Mouse (Mus musculus): ENCODE measurements at regions not wholly inside any gene's neighbourhood (a gene's known extent, or its start where the extent isn't known, plus 50 kb on each side); places are given as distances from the start of the nearest gene placed in this dataset.

GRCm38 (mm10) chr3:52861538-52861937 lies 155.5 kb downstream of the Cog6 start:
- no peak for DNase-seq (ENCODE audit: low read depth, low spot score)

GRCm38 (mm10) chr3:52859848-52860247 lies 157.2 kb downstream of the Cog6 start:
- DNase-seq (ENCODE audit: low read depth, low spot score): no peak

GRCm38 (mm10) chr3:52859266-52859825 lies 157.7 kb downstream of the Cog6 start:
- DNase-seq (ENCODE audit: low read depth, low spot score): no peak

GRCm38 (mm10) chr3:52858259-52858658 lies 158.8 kb downstream of the Cog6 start:
- no peak for DNase-seq (ENCODE audit: low read depth, low spot score)

- no peak for DNase-seq (ENCODE audit: low read depth, low spot score)
Observed at GRCm38 (mm10) chr3:52857076-52857475, 160.0 kb downstream of the Cog6 start.

GRCm38 (mm10) chr3:52854560-52854959 lies 162.5 kb downstream of the Cog6 start:
- no peak for DNase-seq (ENCODE audit: low read depth, low spot score)

GRCm38 (mm10) chr3:52853126-52853525 lies 163.9 kb downstream of the Cog6 start:
- no peak for DNase-seq (ENCODE audit: low read depth, low spot score)

- DNase-seq (ENCODE audit: low read depth, low spot score): no peak
Observed at GRCm38 (mm10) chr3:52845166-52845565, 171.9 kb downstream of the Cog6 start.

GRCm38 (mm10) chr3:52843998-52844397 lies 173.0 kb downstream of the Cog6 start:
- peak; percentile 89 for DNase-seq (ENCODE audit: low read depth, low spot score)

GRCm38 (mm10) chr3:52842866-52843425 lies 174.1 kb downstream of the Cog6 start:
- DNase-seq (ENCODE audit: low read depth, low spot score): no peak

GRCm38 (mm10) chr3:52840160-52840953 lies 176.7 kb downstream of the Cog6 start:
- no peak for DNase-seq (ENCODE audit: low read depth, low spot score)

GRCm38 (mm10) chr3:52838020-52838419 lies 179.0 kb downstream of the Cog6 start:
- no peak for DNase-seq (ENCODE audit: low read depth, low spot score)

GRCm38 (mm10) chr3:52837527-52837926 lies 179.5 kb downstream of the Cog6 start:
- peak; percentile 18 for DNase-seq (ENCODE audit: low read depth, low spot score)

- DNase-seq (ENCODE audit: low read depth, low spot score): no peak
Observed at GRCm38 (mm10) chr3:52836780-52837179, 180.3 kb downstream of the Cog6 start.

- DNase-seq (ENCODE audit: low read depth, low spot score): no peak
Observed at GRCm38 (mm10) chr3:52832421-52832820, 184.6 kb downstream of the Cog6 start.

- no peak for DNase-seq (ENCODE audit: low read depth, low spot score)
Observed at GRCm38 (mm10) chr3:52831986-52832385, 185.1 kb downstream of the Cog6 start.

GRCm38 (mm10) chr3:52830101-52830500 lies 186.9 kb downstream of the Cog6 start:
- DNase-seq (ENCODE audit: low read depth, low spot score): no peak

- DNase-seq (ENCODE audit: low read depth, low spot score): no peak
Observed at GRCm38 (mm10) chr3:52829069-52829468, 188.0 kb downstream of the Cog6 start.

- DNase-seq (ENCODE audit: low read depth, low spot score): no peak
Observed at GRCm38 (mm10) chr3:52828473-52828872, 188.6 kb downstream of the Cog6 start.

- no peak for DNase-seq (ENCODE audit: low read depth, low spot score)
Observed at GRCm38 (mm10) chr3:52822848-52823247, 194.2 kb downstream of the Cog6 start.

- no peak for DNase-seq (ENCODE audit: low read depth, low spot score)
Observed at GRCm38 (mm10) chr3:52821450-52821849, 195.6 kb downstream of the Cog6 start.

GRCm38 (mm10) chr3:52818401-52818800 lies 198.6 kb downstream of the Cog6 start:
- DNase-seq (ENCODE audit: low read depth, low spot score): no peak

- no peak for DNase-seq (ENCODE audit: low read depth, low spot score)
Observed at GRCm38 (mm10) chr3:52817416-52817815, 199.6 kb downstream of the Cog6 start.

Measured in ZHBTc4 (cell line).